Mouse (Mus musculus) limb, embryonic 11.5 days (tissue): ENCODE measurements around the gene Elane. TPM values are rescaled to one million over a fixed set of nuclear protein-coding genes. Genes with fewer than 3 reads are reported as not detected.

Experiments used
- ATAC-seq: fragments of 200-750 bp; cut with Nextera tagmentation; 2 replicates; pipeline ENCODE4 v1.8.0; 2017; ENCODE audit warnings: low read depth; ENCODE audit not compliant: insufficient number of reproducible peaks, low FRiP score, low TSS enrichment
- DNase-seq: peaks from one replicate; pipeline ENCODE4 v3.0.0-alpha.2; 2015; ENCODE audit warnings: low spot score
- H3K27ac ChIP-seq: fragments of 300-500 bp; sonication (generic); replicated peaks from 2 replicates; pipeline ENCODE4 v1.5.1; 2014; ENCODE audit warnings: low read depth, mild to moderate bottlenecking, low read length
- H3K27me3 ChIP-seq: fragments of 300-500 bp; sonication (generic); 2 replicates; pipeline ENCODE4 v1.6.1; 2014; ENCODE audit warnings: mild to moderate bottlenecking, low read length, mixed read lengths; ENCODE audit not compliant: control insufficient read depth, insufficient read depth
- H3K36me3 ChIP-seq: fragments of 300-500 bp; sonication (generic); 2 replicates; pipeline ENCODE4 v1.6.1; 2014; ENCODE audit warnings: mild to moderate bottlenecking, low read length, moderate library complexity, mixed read lengths; ENCODE audit not compliant: control insufficient read depth, insufficient read depth
- H3K4me1 ChIP-seq: fragments of 300-500 bp; sonication (generic); 2 replicates; pipeline ENCODE4 v1.6.1; 2014; ENCODE audit warnings: low read length, mixed read lengths; ENCODE audit not compliant: control insufficient read depth, insufficient read depth
- H3K4me2 ChIP-seq: fragments of 300-500 bp; sonication (generic); 2 replicates; pipeline ENCODE4 v1.6.1; 2014; ENCODE audit warnings: low read depth, mild to moderate bottlenecking, moderate library complexity; ENCODE audit not compliant: severe bottlenecking
- H3K4me3 ChIP-seq: fragments of 300-500 bp; sonication (generic); 2 replicates; pipeline ENCODE4 v1.5.1; 2014; ENCODE audit warnings: low read depth, low read length
- H3K9ac ChIP-seq: fragments of 300-500 bp; sonication (generic); 2 replicates; pipeline ENCODE4 v1.6.1; 2014; ENCODE audit warnings: mild to moderate bottlenecking, low read length
- H3K9me3 ChIP-seq: fragments of 300-500 bp; sonication (generic); 2 replicates; pipeline ENCODE4 v1.6.1; 2016; ENCODE audit warnings: low read length; ENCODE audit not compliant: control insufficient read depth
- WGBS: fragments of 180-500 bp; shearing (Covaris S2); extraction: QIAGEN DNeasy Blood & Tissue Kit; methylation state at CpG from one replicate; pipeline ENCODE4 v1.1.7; 2014; 5-methylcytosine and 5-hydroxymethylcytosine counted together
- polyA plus RNA-seq: library from polyadenylated mRNA; unstranded; fragments of >200 nt; fragmentation: Nextera tagmentation; extraction: Ambion mirVana; gene quantifications from 2 replicates; pipeline ENCODE4 v1.2.1, GENCODE M21; 2014

Gene Elane
- polyA plus RNA-seq, 1 experiment from 2014 or later = 0.20 TPM

- no peaks in the 10 kb centered on the region for H3K36me3 ChIP-seq
- H3K9ac ChIP-seq = peak overlapping the region; percentile 92; the same call in 1 of the 2 replicates
- peak overlapping the region; percentile 95 for H3K4me2 ChIP-seq
- peaks cover 39% of the 10 kb centered on the region for H3K4me1 ChIP-seq
- no peak overlapping the region; the same call in 1 of the 2 replicates for H3K4me3 ChIP-seq
- no peak overlapping the region for H3K27ac ChIP-seq
- DNase-seq = no peak
- H3K9me3 ChIP-seq = peaks cover 3% of the 10 kb centered on the region; the same call in 1 of the 2 replicates
- ATAC-seq = no peak
- peaks cover 54% of the 10 kb centered on the region for H3K27me3 ChIP-seq
- 53% methylated on average over 5 of the region's 5 CpGs for WGBS
Measured at GRCm38 (mm10) chr10:79917532-79918100, 31.6 kb downstream of the Elane start.

GRCm38 (mm10) chr10:79918231-79919078 is 32.4 kb downstream of the Elane start:
- 5% methylated on average over 35 of the region's 35 CpGs for WGBS
- peak overlapping the region; percentile 37 for H3K4me2 ChIP-seq
- peak; percentile 34 for DNase-seq
- H3K9me3 ChIP-seq = peaks cover 3% of the 10 kb centered on the region; the same call in 1 of the 2 replicates
- no peaks in the 10 kb centered on the region for H3K36me3 ChIP-seq
- ATAC-seq = no peak
- peak overlapping the region; percentile 30; the same call in 1 of the 2 replicates for H3K9ac ChIP-seq
- H3K4me3 ChIP-seq = peak overlapping the region; percentile 20
- no peak overlapping the region for H3K27ac ChIP-seq
- peaks cover 39% of the 10 kb centered on the region for H3K4me1 ChIP-seq
- H3K27me3 ChIP-seq = peaks cover 61% of the 10 kb centered on the region

- 3% methylated on average over 20 of the region's 21 CpGs for WGBS
- Histone ChIP-seq H3K27ac (no peak overlapping the region), H3K4me2 (peak overlapping the region; percentile 10; the same call in 1 of the 2 replicates), H3K9me3 (peaks cover 3% of the 10 kb centered on the region; the same call in 1 of the 2 replicates), H3K4me1 (peaks cover 39% of the 10 kb centered on the region), H3K27me3 (peaks cover 61% of the 10 kb centered on the region), H3K9ac (no peak overlapping the region), H3K36me3 (no peaks in the 10 kb centered on the region), H3K4me3 (peak overlapping the region; percentile 10; the same call in 1 of the 2 replicates)
- ATAC-seq (no peak), DNase-seq (no peak)
Measured at GRCm38 (mm10) chr10:79919251-79919849, 33.3 kb downstream of the Elane start.

GRCm38 (mm10) chr10:79920056-79920890 is 34.2 kb downstream of the Elane start:
- Histone ChIP-seq H3K27me3 (peaks cover 61% of the 10 kb centered on the region), H3K27ac (no peak overlapping the region), H3K4me3 (peak overlapping the region; percentile 25), H3K36me3 (no peaks in the 10 kb centered on the region), H3K9me3 (peaks cover 3% of the 10 kb centered on the region; the same call in 1 of the 2 replicates), H3K4me1 (peaks cover 39% of the 10 kb centered on the region), H3K4me2 (peak overlapping the region; percentile 2; the same call in 1 of the 2 replicates), H3K9ac (no peak overlapping the region; the same call in 1 of the 2 replicates)
- 20% methylated on average over 26 of the region's 26 CpGs for WGBS
- peak; percentile 35 for DNase-seq
- 0 out of 2 replicates have a peak, but pooled peaks have one; percentile 2 for ATAC-seq

GRCm38 (mm10) chr10:79920958-79921535 is 35.0 kb downstream of the Elane start, which contains the start of gene R3hdm4:
R3hdm4 (minus strand) TSS chr10:79921208.
- ATAC-seq = no peak
- Histone ChIP-seq H3K4me1 (peaks cover 37% of the 10 kb centered on the region), H3K4me2 (peak within 1 kb of the TSS; percentile 45), H3K9ac (peak within 1 kb of the TSS; percentile 43), H3K36me3 (no peaks in the 10 kb centered on the region), H3K4me3 (peak within 1 kb of the TSS; percentile 25), H3K27ac (no peak within 1 kb of the TSS), H3K9me3 (peaks cover 3% of the 10 kb centered on the region; the same call in 1 of the 2 replicates), H3K27me3 (peaks cover 61% of the 10 kb centered on the region)
- DNase-seq = no peak
- 6% methylated on average over 41 of the region's 41 CpGs for WGBS

GRCm38 (mm10) chr10:79921572-79921971 is 35.5 kb downstream of the Elane start:
- no peaks in the 10 kb centered on the region for H3K36me3 ChIP-seq
- H3K4me1 ChIP-seq = peaks cover 39% of the 10 kb centered on the region
- no peak for ATAC-seq
- peaks cover 3% of the 10 kb centered on the region; the same call in 1 of the 2 replicates for H3K9me3 ChIP-seq
- peak; percentile 49 for DNase-seq
- H3K9ac ChIP-seq = peak overlapping the region; percentile 43
- 2% methylated on average over 34 of the region's 34 CpGs for WGBS
- peak overlapping the region; percentile 45 for H3K4me2 ChIP-seq
- peaks cover 61% of the 10 kb centered on the region for H3K27me3 ChIP-seq
- H3K4me3 ChIP-seq = peak overlapping the region; percentile 25
- H3K27ac ChIP-seq = no peak overlapping the region

- no peak overlapping the region for H3K27ac ChIP-seq
- no peak overlapping the region for H3K9ac ChIP-seq
- H3K4me1 ChIP-seq = peaks cover 32% of the 10 kb centered on the region
- peaks cover 31% of the 10 kb centered on the region for H3K27me3 ChIP-seq
- H3K4me2 ChIP-seq = no peak overlapping the region
- ATAC-seq (no peak), DNase-seq (peak; percentile 96)
- 11% methylated on average over 29 of the region's 29 CpGs for WGBS
- H3K36me3 ChIP-seq = no peaks in the 10 kb centered on the region
- no peak overlapping the region for H3K4me3 ChIP-seq
- H3K9me3 ChIP-seq = peaks cover 3% of the 10 kb centered on the region; the same call in 1 of the 2 replicates
Measured at GRCm38 (mm10) chr10:79924998-79925784, 39.1 kb downstream of the Elane start.
